Mouse (Mus musculus): Measurements from ENCODE around the gene Fut7. TPM values are rescaled to one million over a fixed set of nuclear protein-coding genes. Genes with fewer than 3 reads are reported as not detected.

Fut7 gene
- polyA plus RNA-seq, 1 experiment from 2014 or later = not detected

DNA sequence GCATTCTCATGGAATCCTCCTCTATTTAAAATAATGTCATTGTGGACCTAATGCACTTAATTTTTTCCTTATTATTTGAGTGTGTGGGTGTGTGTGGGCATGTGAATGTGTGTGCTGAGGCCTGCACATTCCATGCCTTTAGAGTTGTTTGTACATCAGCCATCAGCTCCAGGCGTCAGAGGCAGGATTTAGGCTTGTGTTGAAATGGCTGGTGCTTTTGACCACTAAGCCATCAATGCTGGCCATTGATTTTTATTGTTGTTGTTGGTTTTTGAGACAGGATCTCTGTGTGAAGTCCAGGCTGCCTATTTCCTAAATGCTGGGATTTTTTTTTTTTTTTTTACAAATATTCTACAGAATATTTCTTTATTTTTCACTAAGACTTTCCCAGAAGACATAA, 29.9 kb downstream of the Fut7 start:
- Histone ChIP-seq H3K9me3 (replicated peaks) (no peaks in the 10 kb centered on the region), H3K36me3 (peaks cover 5% of the 10 kb centered on the region; the same call in 1 of the 2 replicates), H3K4me1 (no peaks in the 10 kb centered on the region), H3K4me3 (no peak overlapping the region), H3K27ac (replicated peaks) (no peak overlapping the region), H3K27me3 (ENCODE audit: low read depth, poor library complexity, severe bottlenecking) (no peaks in the 10 kb centered on the region)
- WGBS = 58% methylated on average over 1 of the region's 1 CpGs
- DNase-seq (ENCODE audit: low spot score) = no peak

DNA sequence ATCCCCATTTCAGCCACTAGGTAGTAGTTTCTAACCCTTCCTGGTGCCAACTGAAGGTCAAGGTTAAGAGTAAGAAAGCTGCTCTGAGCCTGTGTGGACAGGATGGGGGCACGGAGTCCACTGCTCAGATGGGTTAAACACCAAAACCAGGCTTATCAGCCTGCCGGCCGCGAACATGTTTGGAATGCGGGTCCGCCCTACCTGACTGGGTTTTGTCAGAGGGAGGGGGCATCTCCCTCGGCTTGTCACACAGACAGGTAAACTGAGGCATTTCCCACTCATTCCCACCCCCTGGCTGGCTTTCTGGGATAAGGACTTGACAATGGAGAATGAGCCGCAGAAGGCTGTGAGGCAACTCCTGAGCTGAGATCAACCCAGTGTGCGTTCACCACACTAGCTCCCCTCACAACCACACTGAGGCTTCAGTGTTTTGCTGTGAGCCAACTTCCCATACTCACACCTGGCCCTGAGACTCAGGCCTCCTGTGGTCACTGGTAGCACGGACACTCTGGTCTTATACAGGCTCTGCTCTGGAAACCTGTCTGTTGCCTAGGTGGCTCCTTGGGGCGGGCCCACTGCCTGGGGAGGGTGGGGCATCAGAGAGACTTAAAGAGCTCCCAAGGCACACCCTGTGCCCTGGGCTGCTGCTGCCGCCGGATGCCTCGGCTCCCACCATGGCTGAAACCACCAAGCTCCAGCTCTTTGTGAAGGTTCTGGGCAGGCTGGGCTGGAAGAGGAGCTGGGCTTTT, 33.3 kb downstream of the Fut7 start, which contains the start of gene Clic3:
TSS of gene Clic3 (plus strand) at position 634 of the 749 bp plus-strand sequence.
- no peaks in the 10 kb centered on the region for H3K9me3 ChIP-seq (replicated peaks)
- no peaks in the 10 kb centered on the region for H3K27me3 ChIP-seq (ENCODE audit: low read depth, poor library complexity, severe bottlenecking)
- DNase-seq (ENCODE audit: low spot score) = no peak
- H3K4me3 ChIP-seq = no peak within 1 kb of the TSS
- peaks cover 23% of the 10 kb centered on the region for H3K4me1 ChIP-seq
- no peak within 1 kb of the TSS for H3K27ac ChIP-seq (replicated peaks)
- H3K36me3 ChIP-seq = peaks cover 17% of the 10 kb centered on the region; the same call in 1 of the 2 replicates
- WGBS = 71% methylated on average over 14 of the region's 14 CpGs

- WGBS = 84% methylated on average over 9 of the region's 9 CpGs
- Histone ChIP-seq H3K36me3 (peaks cover 17% of the 10 kb centered on the region; the same call in 1 of the 2 replicates), H3K4me3 (no peak overlapping the region), H3K4me1 (peaks cover 25% of the 10 kb centered on the region), H3K27me3 (ENCODE audit: low read depth, poor library complexity, severe bottlenecking) (no peaks in the 10 kb centered on the region), H3K27ac (replicated peaks) (no peak overlapping the region), H3K9me3 (replicated peaks) (no peaks in the 10 kb centered on the region)
- no peak for DNase-seq (ENCODE audit: low spot score)
Observed at GRCm38 (mm10) chr2:25457022-25457896, 34.2 kb downstream of the Fut7 start.

GRCm38 (mm10) chr2:25458911-25459310, 35.8 kb downstream of the Fut7 start:
- no peak overlapping the region for H3K27ac ChIP-seq (replicated peaks)
- WGBS = 84% methylated on average over 5 of the region's 5 CpGs
- no peak for DNase-seq (ENCODE audit: low spot score)
- H3K4me3 ChIP-seq = no peak overlapping the region
- peaks cover 17% of the 10 kb centered on the region; the same call in 1 of the 2 replicates for H3K36me3 ChIP-seq
- no peaks in the 10 kb centered on the region for H3K27me3 ChIP-seq (ENCODE audit: low read depth, poor library complexity, severe bottlenecking)
- H3K9me3 ChIP-seq (replicated peaks) = no peaks in the 10 kb centered on the region
- H3K4me1 ChIP-seq = peaks cover 25% of the 10 kb centered on the region

GRCm38 (mm10) chr2:25460135-25460534, 37.1 kb downstream of the Fut7 start:
- H3K36me3 ChIP-seq = peaks cover 17% of the 10 kb centered on the region; the same call in 1 of the 2 replicates
- peak overlapping the region; percentile 73 for H3K4me3 ChIP-seq
- H3K4me1 ChIP-seq = peaks cover 25% of the 10 kb centered on the region
- H3K9me3 ChIP-seq (replicated peaks) = no peaks in the 10 kb centered on the region
- no peak for DNase-seq (ENCODE audit: low spot score)
- H3K27me3 ChIP-seq (ENCODE audit: low read depth, poor library complexity, severe bottlenecking) = no peaks in the 10 kb centered on the region
- WGBS = 36% methylated on average over 5 of the region's 5 CpGs
- H3K27ac ChIP-seq (replicated peaks) = peak overlapping the region; percentile 87

DNA sequence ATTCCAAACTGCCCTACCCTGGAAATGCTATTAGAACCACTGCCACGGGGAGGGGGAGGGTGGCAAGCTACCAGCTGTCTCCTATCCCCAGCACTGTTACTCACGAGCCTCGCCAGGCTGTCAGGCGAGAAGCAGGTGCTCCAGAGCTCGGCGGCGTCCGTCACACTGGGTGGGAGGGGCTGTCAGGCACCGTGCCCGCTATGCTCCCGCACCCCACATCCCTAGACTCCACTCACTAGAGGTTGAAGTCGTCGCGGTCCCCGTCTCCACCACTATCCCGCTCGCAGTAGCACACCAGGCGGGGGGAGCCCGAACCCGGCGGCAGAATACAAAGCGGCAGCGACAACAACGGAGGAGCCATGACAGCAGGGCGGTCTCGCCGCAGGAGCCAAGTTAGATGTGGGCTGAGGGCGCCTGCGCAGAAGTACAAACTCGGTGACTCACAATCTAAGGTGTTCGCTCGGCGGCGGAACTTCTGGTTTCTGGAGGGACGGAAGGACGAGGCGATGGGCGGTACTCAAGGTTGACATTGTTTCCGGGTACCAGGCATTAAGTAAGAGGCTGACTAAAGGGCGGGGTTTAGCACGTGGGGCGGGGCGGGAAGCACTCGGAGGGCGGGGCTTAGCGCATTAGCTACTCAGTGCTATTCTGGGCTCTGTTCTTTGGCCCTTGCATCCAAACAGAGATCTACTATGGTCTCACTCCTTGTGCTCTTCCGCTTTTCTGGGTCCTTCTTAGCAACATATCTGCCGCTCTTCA, 37.7 kb downstream of the Fut7 start, which contains the start of gene Paxx:
TSS of gene Paxx (minus strand) at position 544 of the 759 bp plus-strand sequence.
- Histone ChIP-seq H3K36me3 (peaks cover 17% of the 10 kb centered on the region; the same call in 1 of the 2 replicates), H3K4me1 (peaks cover 29% of the 10 kb centered on the region), H3K27me3 (ENCODE audit: low read depth, poor library complexity, severe bottlenecking) (no peaks in the 10 kb centered on the region), H3K4me3 (peak within 1 kb of the TSS; percentile 73), H3K9me3 (replicated peaks) (no peaks in the 10 kb centered on the region), H3K27ac (replicated peaks) (peak within 1 kb of the TSS; percentile 87)
- peak; percentile 87 for DNase-seq (ENCODE audit: low spot score)
- under 1% methylated on average over 48 of the region's 48 CpGs for WGBS

- no peaks in the 10 kb centered on the region for H3K9me3 ChIP-seq (replicated peaks)
- H3K27ac ChIP-seq (replicated peaks) = peak overlapping the region; percentile 87
- no peak for DNase-seq (ENCODE audit: low spot score)
- H3K4me3 ChIP-seq = peak overlapping the region; percentile 73
- H3K36me3 ChIP-seq = peaks cover 17% of the 10 kb centered on the region; the same call in 1 of the 2 replicates
- peaks cover 36% of the 10 kb centered on the region for H3K4me1 ChIP-seq
- H3K27me3 ChIP-seq (ENCODE audit: low read depth, poor library complexity, severe bottlenecking) = no peaks in the 10 kb centered on the region
- WGBS = 25% methylated on average over 3 of the region's 3 CpGs
Observed at GRCm38 (mm10) chr2:25461407-25461806, 38.3 kb downstream of the Fut7 start.

- Histone ChIP-seq H3K27me3 (ENCODE audit: low read depth, poor library complexity, severe bottlenecking) (no peaks in the 10 kb centered on the region), H3K9me3 (replicated peaks) (no peaks in the 10 kb centered on the region), H3K4me1 (peaks cover 50% of the 10 kb centered on the region), H3K4me3 (no peak overlapping the region), H3K36me3 (peaks cover 10% of the 10 kb centered on the region; the same call in 1 of the 2 replicates), H3K27ac (replicated peaks) (no peak overlapping the region)
- WGBS = 84% methylated on average over 3 of the region's 3 CpGs
- no peak for DNase-seq (ENCODE audit: low spot score)
Observed at GRCm38 (mm10) chr2:25463630-25464029, 40.6 kb downstream of the Fut7 start.

- peaks cover 38% of the 10 kb centered on the region for H3K4me1 ChIP-seq
- H3K4me3 ChIP-seq = no peak overlapping the region
- H3K9me3 ChIP-seq (replicated peaks) = no peaks in the 10 kb centered on the region
- WGBS = 92% methylated on average over 2 of the region's 2 CpGs
- no peaks in the 10 kb centered on the region for H3K27me3 ChIP-seq (ENCODE audit: low read depth, poor library complexity, severe bottlenecking)
- H3K27ac ChIP-seq (replicated peaks) = peak overlapping the region; percentile 74
- no peak for DNase-seq (ENCODE audit: low spot score)
- no peaks in the 10 kb centered on the region for H3K36me3 ChIP-seq
Observed at GRCm38 (mm10) chr2:25465256-25465655, 42.2 kb downstream of the Fut7 start.

GRCm38 (mm10) chr2:25465816-25466635, 43.0 kb downstream of the Fut7 start:
- WGBS = 45% methylated on average over 10 of the region's 10 CpGs
- Histone ChIP-seq H3K4me1 (peaks cover 33% of the 10 kb centered on the region), H3K4me3 (no peak overlapping the region), H3K27ac (replicated peaks) (peak overlapping the region; percentile 74), H3K36me3 (no peaks in the 10 kb centered on the region), H3K9me3 (replicated peaks) (no peaks in the 10 kb centered on the region), H3K27me3 (ENCODE audit: low read depth, poor library complexity, severe bottlenecking) (no peaks in the 10 kb centered on the region)
- DNase-seq (ENCODE audit: low spot score) = peak; percentile 53

DNA sequence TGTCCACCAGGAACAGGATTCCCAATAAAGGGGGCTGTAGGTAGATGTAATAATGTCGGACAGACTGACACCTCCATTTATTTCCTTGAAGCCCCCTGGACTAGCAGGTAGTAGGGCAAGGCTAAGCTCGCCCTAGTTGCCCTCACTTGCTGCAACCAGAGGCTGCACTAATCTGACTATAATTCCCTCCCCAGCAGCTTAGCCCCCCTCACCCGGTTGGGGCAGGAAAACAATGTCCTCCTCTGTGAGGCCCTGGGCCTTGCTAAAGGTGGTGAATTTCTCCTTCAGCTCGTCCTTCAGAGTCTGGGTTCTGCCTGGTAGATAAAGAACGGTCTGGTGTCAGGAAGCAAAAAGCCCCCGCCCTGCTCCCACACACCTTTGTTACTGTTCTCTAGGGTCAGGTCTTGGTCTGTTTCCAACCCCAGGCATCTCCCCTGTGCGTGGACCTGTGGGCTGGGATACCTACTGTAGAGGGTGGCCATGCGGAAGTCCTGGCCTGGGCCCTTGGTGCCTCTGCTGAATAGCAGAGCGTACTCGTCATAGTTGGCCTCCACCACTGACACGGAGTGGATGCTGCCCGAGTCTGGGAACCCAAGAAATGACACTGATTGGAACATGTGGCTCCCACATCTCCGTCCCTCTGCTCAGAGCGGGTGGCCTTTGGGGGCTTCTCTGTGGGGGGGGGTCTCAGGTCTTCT, 44.7 kb downstream of the Fut7 start:
- WGBS = 79% methylated on average over 14 of the region's 14 CpGs
- no peaks in the 10 kb centered on the region for H3K27me3 ChIP-seq (ENCODE audit: low read depth, poor library complexity, severe bottlenecking)
- no peak overlapping the region for H3K4me3 ChIP-seq
- no peak for DNase-seq (ENCODE audit: low spot score)
- no peaks in the 10 kb centered on the region for H3K9me3 ChIP-seq (replicated peaks)
- no peaks in the 10 kb centered on the region for H3K36me3 ChIP-seq
- H3K4me1 ChIP-seq = peaks cover 28% of the 10 kb centered on the region
- no peak overlapping the region for H3K27ac ChIP-seq (replicated peaks)
